Mouse (Mus musculus): Measurements from ENCODE around the gene 4921511C20Rik.

Gene 4921511C20Rik

GRCm38 (mm10) chrX:127393993-127394392, at the start of gene 4921511C20Rik:
TSS of gene 4921511C20Rik (plus strand) at chrX:127394293.
- DNase-seq (ENCODE audit: low read depth): no peak

All from 416B (cell line).